Mouse (Mus musculus) embryonic fibroblast, embryonic 13.5 days (primary cell): ENCODE results near the gene Lingo1. TPM values are rescaled to one million over a fixed set of nuclear protein-coding genes. Genes with fewer than 3 reads are reported as not detected.

ENCODE experiments used
- H3K27ac ChIP-seq: 2 replicates; pipeline ENCODE4 v1.5.1; 2012; ENCODE audit warnings: low read length, control low read depth, inconsistent platforms; ENCODE audit not compliant: insufficient read depth
- H3K4me1 ChIP-seq: 2 replicates; pipeline ENCODE4 v1.6.1; 2011; ENCODE audit warnings: low read length; ENCODE audit not compliant: control insufficient read depth, insufficient read depth
- H3K4me3 ChIP-seq: 2 replicates; pipeline ENCODE4 v1.5.1; 2011; ENCODE audit warnings: mild to moderate bottlenecking, control low read depth, low read length; ENCODE audit not compliant: insufficient read depth
- CTCF ChIP-seq: IDR thresholded peaks from 2 replicates; pipeline ENCODE4 v1.5.1; 2011; ENCODE audit warnings: mild to moderate bottlenecking, control low read depth, low read length, moderate library complexity, borderline replicate concordance; ENCODE audit not compliant: insufficient read depth
- POLR2A ChIP-seq: IDR thresholded peaks from 2 replicates; pipeline ENCODE4 v1.6.1; 2011; ENCODE audit warnings: low read depth, mild to moderate bottlenecking, control low read depth, low read length, moderate library complexity
- polyA plus RNA-seq: library from polyadenylated mRNA; stranded (reverse); fragments of >200 nt; gene quantifications from 2 replicates; pipeline ENCODE4 v1.2.4, GENCODE M21; 2011; ENCODE audit warnings: low read depth; ENCODE audit not compliant: missing spikeins, insufficient read length

Lingo1 gene
- polyA plus RNA-seq, 1 experiment, result 3.7 TPM

GRCm38 (mm10) chr9:56727703-56728684 is 68.3 kb downstream of the Lingo1 start:
- TF ChIP-seq CTCF, result no peak
- H3K4me3 ChIP-seq, result no peak overlapping the region
- H3K27ac ChIP-seq, result no peak overlapping the region
- H3K4me1 ChIP-seq, result no peaks in the 10 kb centered on the region

GRCm38 (mm10) chr9:56725814-56726213 is 70.5 kb downstream of the Lingo1 start:
- Histone ChIP-seq H3K27ac (no peak overlapping the region), H3K4me3 (no peak overlapping the region), H3K4me1 (no peaks in the 10 kb centered on the region)
- TF ChIP-seq CTCF (peak; percentile 61; the same call in 1 of the 2 replicates), POLR2A (no peak)

GRCm38 (mm10) chr9:56722089-56722825 is 74.0 kb downstream of the Lingo1 start:
- H3K27ac ChIP-seq, result no peak overlapping the region
- no peak overlapping the region for H3K4me3 ChIP-seq
- TF ChIP-seq POLR2A (no peak), CTCF (no peak)
- H3K4me1 ChIP-seq, result no peaks in the 10 kb centered on the region

DNA sequence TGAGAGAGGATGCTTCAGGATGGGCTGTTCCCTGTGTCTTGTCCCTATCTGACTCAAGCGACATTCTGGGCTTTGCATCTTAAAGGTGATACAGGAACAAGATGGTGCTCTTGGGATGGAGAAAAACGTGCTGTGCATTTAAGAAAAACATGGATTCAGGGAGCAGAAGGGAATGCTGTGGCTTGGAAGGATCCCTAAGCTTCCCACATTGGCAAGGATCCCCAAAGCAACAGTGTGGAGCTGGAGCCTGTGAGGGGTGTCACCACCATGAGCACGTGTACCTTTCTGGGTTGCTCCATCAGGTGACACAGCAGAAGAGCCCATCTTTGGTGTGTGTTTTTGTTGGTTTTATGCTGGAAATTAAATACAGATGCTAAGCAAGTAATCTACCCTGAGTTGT is 77.3 kb downstream of the Lingo1 start:
- H3K27ac ChIP-seq, result no peak overlapping the region
- no peak overlapping the region for H3K4me3 ChIP-seq
- TF ChIP-seq CTCF, result no peak
- TF ChIP-seq POLR2A, result no peak
- H3K4me1 ChIP-seq, result no peaks in the 10 kb centered on the region

DNA sequence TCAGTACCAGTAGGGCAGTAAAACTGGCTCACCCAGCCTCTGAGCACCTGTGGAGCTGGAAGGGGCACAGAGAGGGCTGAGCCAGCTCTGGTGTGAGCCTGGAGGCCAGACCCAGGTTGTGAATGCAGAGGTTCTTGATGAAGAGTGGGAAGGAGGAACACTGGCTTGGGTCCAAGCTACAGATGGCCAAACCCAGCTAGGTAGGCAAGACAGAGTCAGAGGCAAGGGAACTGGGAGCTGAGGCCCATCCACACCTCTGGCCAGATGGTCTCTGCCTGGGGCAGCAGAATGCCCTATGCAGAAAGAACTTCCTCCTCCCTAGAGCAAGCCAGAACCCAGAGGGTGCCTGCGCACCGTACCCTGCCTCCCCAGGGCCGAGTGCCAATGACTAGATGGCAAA is 79.7 kb downstream of the Lingo1 start:
- Histone ChIP-seq H3K4me3 (no peak overlapping the region), H3K4me1 (no peaks in the 10 kb centered on the region), H3K27ac (no peak overlapping the region)
- TF ChIP-seq CTCF, result no peak
- no peak for TF ChIP-seq POLR2A

DNA sequence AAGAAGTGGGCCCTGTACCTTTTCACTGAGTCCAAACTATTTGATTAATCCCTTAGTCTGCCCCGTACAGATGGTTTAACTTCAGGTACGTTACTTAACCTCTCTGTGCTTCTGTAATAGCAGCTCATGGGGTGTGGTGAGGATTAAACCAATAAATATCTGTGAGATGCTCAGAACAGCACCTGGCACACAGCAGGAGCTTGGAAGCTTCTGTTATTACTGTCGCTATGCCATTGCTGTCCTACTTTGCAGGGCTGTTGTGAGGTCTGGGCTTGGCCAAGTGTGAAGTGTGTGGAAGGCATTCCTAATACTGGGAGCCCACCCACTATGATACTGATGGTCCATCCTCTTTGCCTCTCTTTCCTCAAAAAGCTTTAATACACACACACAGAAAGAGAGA is 80.2 kb downstream of the Lingo1 start:
- H3K4me3 ChIP-seq, result no peak overlapping the region
- no peak overlapping the region for H3K27ac ChIP-seq
- TF ChIP-seq CTCF (no peak), POLR2A (no peak)
- H3K4me1 ChIP-seq, result no peaks in the 10 kb centered on the region

- no peaks in the 10 kb centered on the region for H3K4me1 ChIP-seq
- no peak overlapping the region for H3K4me3 ChIP-seq
- no peak overlapping the region for H3K27ac ChIP-seq
- TF ChIP-seq CTCF, result no peak
- TF ChIP-seq POLR2A, result no peak
Observed at GRCm38 (mm10) chr9:56714391-56714790, 81.9 kb downstream of the Lingo1 start.

GRCm38 (mm10) chr9:56712667-56713369 is 83.5 kb downstream of the Lingo1 start:
- H3K4me1 ChIP-seq, result no peaks in the 10 kb centered on the region
- no peak overlapping the region for H3K4me3 ChIP-seq
- no peak overlapping the region for H3K27ac ChIP-seq
- no peak for TF ChIP-seq POLR2A
- TF ChIP-seq CTCF, result no peak

DNA sequence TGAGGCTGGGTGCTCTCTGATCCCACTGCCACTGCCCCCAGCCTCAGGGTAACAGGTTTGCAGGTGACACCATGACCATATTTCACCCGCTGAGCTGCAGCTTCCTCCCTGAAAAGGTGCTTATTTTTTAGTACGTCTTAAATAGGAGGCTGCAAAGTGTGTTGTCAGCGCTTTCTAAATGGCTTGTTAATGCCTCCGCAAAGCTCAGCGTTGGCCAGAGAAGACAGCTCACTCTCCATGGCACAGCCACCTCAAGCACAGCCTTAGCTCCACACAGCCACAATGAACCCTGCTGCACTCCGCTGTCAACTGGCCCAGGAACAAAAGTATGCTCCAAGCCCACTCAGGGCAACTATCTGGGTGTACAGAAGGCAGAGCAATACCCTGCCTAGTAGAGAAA is 85.3 kb downstream of the Lingo1 start:
- no peak overlapping the region for H3K4me3 ChIP-seq
- H3K27ac ChIP-seq, result no peak overlapping the region
- TF ChIP-seq CTCF (no peak), POLR2A (no peak)
- H3K4me1 ChIP-seq, result no peaks in the 10 kb centered on the region
